Mouse (Mus musculus) embryonic facial prominence, embryonic 14.5 days (tissue): Measurements from ENCODE around the gene Pmp22. TPM values are rescaled to one million over a fixed set of nuclear protein-coding genes. Genes with fewer than 3 reads are reported as not detected.

Experiments used
- ATAC-seq: fragments of 200-750 bp; cut with Nextera tagmentation; 2 replicates; pipeline ENCODE4 v1.8.0; 2017; ENCODE audit warnings: low read depth, moderate number of reproducible peaks, moderate TSS enrichment
- DNase-seq: peaks from one replicate; pipeline ENCODE4 v3.0.0-alpha.2; 2015; ENCODE audit warnings: low spot score
- H3K27ac ChIP-seq: fragments of 300-500 bp; sonication (generic); replicated peaks from 2 replicates; pipeline ENCODE4 v1.5.1; 2014; ENCODE audit warnings: low read depth, mild to moderate bottlenecking, low read length, moderate library complexity
- H3K27me3 ChIP-seq: fragments of 300-500 bp; sonication (generic); replicated peaks from 2 replicates; pipeline ENCODE4 v1.6.1; 2014; ENCODE audit warnings: low read length; ENCODE audit not compliant: control insufficient read depth, insufficient read depth
- H3K36me3 ChIP-seq: fragments of 300-500 bp; sonication (generic); 2 replicates; pipeline ENCODE4 v1.6.1; 2014; ENCODE audit warnings: low read length, mixed read lengths; ENCODE audit not compliant: control insufficient read depth, insufficient read depth
- H3K4me1 ChIP-seq: fragments of 300-500 bp; sonication (generic); 2 replicates; pipeline ENCODE4 v1.6.1; 2014; ENCODE audit warnings: antibody characterized with exemption, low read length; ENCODE audit not compliant: control insufficient read depth, insufficient read depth
- H3K4me2 ChIP-seq: fragments of 300-500 bp; sonication (generic); 2 replicates; pipeline ENCODE4 v1.6.1; 2014; ENCODE audit warnings: low read depth, mild to moderate bottlenecking, low read length, moderate library complexity, mixed read lengths
- H3K4me3 ChIP-seq: fragments of 300-500 bp; sonication (generic); 2 replicates; pipeline ENCODE4 v1.5.1; 2014; ENCODE audit warnings: low read depth, mild to moderate bottlenecking, low read length
- H3K9ac ChIP-seq: fragments of 300-500 bp; sonication (generic); 2 replicates; pipeline ENCODE4 v1.6.1; 2014; ENCODE audit warnings: low read depth, mild to moderate bottlenecking, low read length, moderate library complexity, mixed read lengths
- H3K9me3 ChIP-seq: fragments of 300-500 bp; sonication (generic); 2 replicates; pipeline ENCODE4 v1.6.1; 2016; ENCODE audit warnings: low read length; ENCODE audit not compliant: control insufficient read depth
- WGBS: fragments of 180-500 bp; shearing (Covaris S2); extraction: QIAGEN DNeasy Blood & Tissue Kit; methylation state at CpG from one replicate; pipeline ENCODE4 v1.1.7; 2014; 5-methylcytosine and 5-hydroxymethylcytosine counted together
- polyA plus RNA-seq: library from polyadenylated mRNA; unstranded; fragments of >200 nt; fragmentation: Nextera tagmentation; extraction: Ambion mirVana; gene quantifications from 2 replicates; pipeline ENCODE4 v1.2.1, GENCODE M21; 2014

The Pmp22 gene
- polyA plus RNA-seq, 1 experiment from 2014 or later, result 297 TPM

DNA sequence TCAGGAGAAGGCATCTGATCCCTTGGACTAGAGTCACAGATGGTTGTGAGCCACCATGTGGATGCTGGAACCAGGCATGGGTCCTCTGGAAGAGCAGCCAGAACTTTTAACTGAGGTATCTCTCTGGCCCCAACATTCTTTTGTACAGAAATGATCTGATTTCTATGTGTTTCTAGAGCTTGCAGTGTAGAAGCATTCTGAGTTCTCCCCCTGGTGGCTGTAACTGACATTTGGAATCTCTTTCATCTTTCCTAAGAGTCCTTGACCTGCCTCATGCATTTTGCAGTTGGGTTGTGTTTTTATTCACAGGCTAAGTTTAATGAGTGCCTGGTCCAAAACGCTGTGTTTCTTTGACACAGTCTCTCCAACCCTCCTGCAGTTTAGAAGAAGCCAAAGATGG, 43.2 kb downstream of the Pmp22 start:
- peak; percentile 62 for DNase-seq

DNA sequence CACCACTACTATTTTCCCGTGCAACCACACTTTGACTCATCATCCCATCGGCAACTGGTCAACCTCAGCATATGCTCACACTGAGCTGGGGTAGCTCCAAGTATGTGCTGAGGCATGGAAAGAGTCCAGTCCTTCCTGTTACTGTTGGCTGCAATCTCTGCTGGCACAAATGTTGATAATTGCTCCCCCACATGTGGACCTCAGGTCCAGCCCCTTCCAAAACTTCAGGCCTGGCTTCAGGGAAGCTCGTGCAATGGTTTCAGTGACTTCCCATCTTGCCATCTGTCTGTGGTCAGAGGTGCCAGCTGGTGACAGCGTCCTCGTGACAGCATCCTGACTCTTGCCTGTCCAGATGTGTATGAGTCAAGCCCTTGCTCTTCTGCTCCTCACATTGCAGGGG, 44.8 kb downstream of the Pmp22 start:
- 85% methylated on average over 5 of the region's 5 CpGs for WGBS
- no peak for ATAC-seq

More for the DNA sequence above, 43.2 kb downstream of the Pmp22 start:
- no peak overlapping the region for H3K9ac ChIP-seq
- WGBS, result 18% methylated on average over 1 of the region's 1 CpGs
- no peak overlapping the region for H3K4me3 ChIP-seq
- ATAC-seq, result no peak
- no peak overlapping the region for H3K27ac ChIP-seq
- no peak overlapping the region for H3K4me2 ChIP-seq
- no peaks in the 10 kb centered on the region for H3K36me3 ChIP-seq
- H3K9me3 ChIP-seq, result no peaks in the 10 kb centered on the region
- H3K4me1 ChIP-seq, result peaks cover 9% of the 10 kb centered on the region
- no peaks in the 10 kb centered on the region for H3K27me3 ChIP-seq

DNA sequence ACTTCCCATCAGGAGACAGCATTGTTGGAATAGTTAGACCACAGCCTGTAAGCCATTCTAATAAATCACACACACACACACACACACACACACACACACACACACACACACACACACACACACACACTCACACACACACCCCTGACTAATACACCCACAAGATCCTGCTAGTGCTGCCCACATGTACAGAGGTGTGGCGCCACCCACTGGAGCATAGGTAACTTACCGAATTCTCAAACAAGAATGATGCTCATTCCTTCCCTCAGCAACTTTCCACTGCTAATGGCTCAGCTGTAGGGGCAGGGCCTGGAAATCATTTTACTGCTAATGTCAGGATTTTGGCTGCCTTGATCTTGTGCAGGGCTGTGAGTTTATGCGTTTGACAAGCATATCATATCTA, 46.5 kb downstream of the Pmp22 start:
- DNase-seq (peak; percentile 32), ATAC-seq (no peak)
- 29% methylated on average over 3 of the region's 3 CpGs for WGBS
- no peaks in the 10 kb centered on the region for H3K36me3 ChIP-seq
- H3K4me3 ChIP-seq, result no peak overlapping the region
- no peaks in the 10 kb centered on the region; the same call in 1 of the 2 replicates for H3K4me1 ChIP-seq
- no peak overlapping the region for H3K9ac ChIP-seq
- H3K4me2 ChIP-seq, result no peak overlapping the region
- H3K27me3 ChIP-seq, result no peaks in the 10 kb centered on the region
- no peaks in the 10 kb centered on the region for H3K9me3 ChIP-seq
- no peak overlapping the region for H3K27ac ChIP-seq

More for the DNA sequence above, 44.8 kb downstream of the Pmp22 start:
- Histone ChIP-seq H3K27me3 (no peaks in the 10 kb centered on the region), H3K4me3 (no peak overlapping the region), H3K4me1 (peaks cover 7% of the 10 kb centered on the region), H3K4me2 (no peak overlapping the region), H3K9me3 (no peaks in the 10 kb centered on the region), H3K36me3 (no peaks in the 10 kb centered on the region), H3K27ac (no peak overlapping the region), H3K9ac (no peak overlapping the region)
- no peak for DNase-seq

DNA sequence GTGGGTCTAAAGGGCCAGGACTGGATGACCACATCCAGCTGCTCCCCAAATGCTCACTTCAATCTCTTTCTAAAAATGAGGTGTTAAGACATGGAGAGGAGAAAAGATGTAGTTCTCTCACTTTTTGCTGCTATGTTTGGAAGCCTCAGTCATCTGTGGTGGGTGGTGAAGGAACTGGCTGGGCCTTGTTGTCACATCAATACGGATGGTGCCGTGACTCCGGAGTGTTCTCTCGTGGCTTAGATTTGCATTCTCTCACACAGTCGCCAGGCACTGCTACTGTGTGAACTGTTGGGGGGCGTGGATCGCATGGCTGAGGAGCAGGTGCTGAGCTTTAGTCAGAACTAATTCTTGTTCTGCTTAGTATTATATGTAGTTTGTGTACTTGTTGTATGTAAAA, 47.6 kb downstream of the Pmp22 start:
- no peak overlapping the region for H3K4me2 ChIP-seq
- no peak overlapping the region for H3K9ac ChIP-seq
- 75% methylated on average over 7 of the region's 7 CpGs for WGBS
- H3K9me3 ChIP-seq, result no peaks in the 10 kb centered on the region
- no peak overlapping the region for H3K4me3 ChIP-seq
- no peak for ATAC-seq
- H3K36me3 ChIP-seq, result no peaks in the 10 kb centered on the region
- H3K4me1 ChIP-seq, result no peaks in the 10 kb centered on the region; the same call in 1 of the 2 replicates
- no peaks in the 10 kb centered on the region for H3K27me3 ChIP-seq
- DNase-seq, result no peak
- H3K27ac ChIP-seq, result no peak overlapping the region

DNA sequence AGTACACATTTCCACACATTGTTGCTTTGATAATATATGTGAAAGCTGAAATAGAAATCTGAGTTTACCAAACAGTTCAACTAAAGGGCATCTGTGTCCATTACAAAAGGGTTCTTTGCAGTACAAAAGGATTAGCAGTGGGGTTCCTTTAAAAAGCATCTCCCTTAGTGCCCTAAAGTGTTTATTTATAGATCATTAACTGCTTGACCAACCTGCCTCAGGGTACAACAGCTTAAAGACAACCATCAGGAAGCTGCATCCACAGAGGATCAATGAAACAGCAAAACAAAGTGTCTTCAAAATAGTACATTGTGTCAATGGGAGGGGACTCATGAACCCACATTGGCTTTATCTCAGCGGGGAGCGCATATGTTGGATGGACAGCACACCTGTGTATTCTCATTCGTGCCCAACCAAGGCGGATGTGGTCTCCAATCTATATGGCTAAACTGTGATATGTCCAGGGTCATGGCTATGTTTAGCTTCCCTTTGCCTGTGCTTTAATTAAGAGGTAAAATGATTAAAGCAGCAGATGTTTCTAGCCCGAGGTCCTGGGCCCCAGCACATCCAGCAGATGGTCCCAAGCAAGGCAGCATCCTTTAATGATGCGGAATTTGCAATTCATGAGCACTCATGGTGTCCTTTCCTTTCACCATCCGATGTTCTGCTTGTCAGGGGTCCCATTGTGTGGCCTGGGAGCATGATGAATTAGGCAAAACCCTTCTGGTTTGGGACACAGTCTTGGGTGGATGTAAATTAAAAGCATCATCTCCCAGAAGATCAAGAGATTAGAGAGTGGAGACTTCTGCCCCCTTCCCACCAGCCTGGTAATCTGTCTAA, 51.7 kb downstream of the Pmp22 start:
- Histone ChIP-seq H3K27ac (no peak overlapping the region), H3K4me2 (no peak overlapping the region), H3K4me3 (no peak overlapping the region), H3K9me3 (no peaks in the 10 kb centered on the region), H3K36me3 (no peaks in the 10 kb centered on the region), H3K4me1 (no peaks in the 10 kb centered on the region; the same call in 1 of the 2 replicates), H3K27me3 (no peaks in the 10 kb centered on the region), H3K9ac (no peak overlapping the region)
- no peak for ATAC-seq
- WGBS, result 53% methylated on average over 7 of the region's 7 CpGs
- no peak for DNase-seq

DNA sequence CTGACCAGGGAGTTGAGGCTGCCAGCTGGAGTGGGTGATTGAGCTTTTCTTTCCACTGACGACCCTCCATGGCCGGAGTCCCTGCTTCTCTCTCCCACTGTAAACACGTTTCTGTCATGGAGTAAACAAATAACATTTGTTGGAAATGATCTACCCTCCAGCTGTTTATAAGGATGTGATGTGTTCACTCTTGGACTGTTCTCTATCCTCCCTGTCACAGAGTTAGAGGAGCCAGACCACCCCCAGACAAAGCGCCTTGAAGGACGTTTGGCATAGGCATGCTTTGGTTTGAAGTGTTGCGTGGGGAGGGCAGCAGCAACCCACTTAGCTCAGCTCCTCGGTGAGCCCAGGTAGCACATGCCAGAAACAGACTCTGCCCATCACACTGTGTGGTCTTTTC, 60.0 kb downstream of the Pmp22 start:
- Histone ChIP-seq H3K27ac (no peak overlapping the region), H3K9me3 (0 out of 2 replicates have a peak, but pooled peaks cover 2% of the 10 kb centered on the region), H3K9ac (no peak overlapping the region), H3K36me3 (no peaks in the 10 kb centered on the region), H3K27me3 (no peaks in the 10 kb centered on the region), H3K4me3 (no peak overlapping the region), H3K4me1 (no peaks in the 10 kb centered on the region), H3K4me2 (no peak overlapping the region)
- WGBS, result 81% methylated on average over 7 of the region's 7 CpGs
- DNase-seq, result no peak
- no peak for ATAC-seq

DNA sequence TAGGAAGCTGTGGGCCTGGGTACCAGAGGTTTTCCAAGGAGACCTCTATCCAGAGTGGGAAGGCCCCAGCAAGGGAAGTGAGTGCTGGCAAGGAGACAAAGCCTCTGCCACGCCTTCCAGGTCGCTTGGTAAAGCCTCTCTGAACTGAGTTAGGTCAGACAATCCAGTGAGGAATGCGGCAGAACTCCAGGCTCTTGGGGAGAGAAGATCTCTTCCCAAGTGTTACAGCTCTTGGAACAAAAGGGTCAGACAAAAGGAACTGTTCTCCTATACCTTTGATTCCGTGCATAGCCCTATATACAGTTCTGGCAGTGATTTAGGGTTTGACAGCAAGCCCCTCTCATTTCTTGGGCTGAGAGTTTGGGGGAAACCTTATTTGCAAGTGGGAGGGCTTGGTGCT, 69.3 kb downstream of the Pmp22 start:
- H3K9ac ChIP-seq, result no peak overlapping the region
- no peak overlapping the region for H3K4me3 ChIP-seq
- no peak overlapping the region for H3K4me2 ChIP-seq
- no peak for ATAC-seq
- H3K36me3 ChIP-seq, result no peaks in the 10 kb centered on the region
- H3K9me3 ChIP-seq, result peaks cover 12% of the 10 kb centered on the region; the same call in 1 of the 2 replicates
- no peak for DNase-seq
- no peaks in the 10 kb centered on the region for H3K27me3 ChIP-seq
- 49% methylated on average over 4 of the region's 4 CpGs for WGBS
- H3K4me1 ChIP-seq, result no peaks in the 10 kb centered on the region
- H3K27ac ChIP-seq, result no peak overlapping the region

DNA sequence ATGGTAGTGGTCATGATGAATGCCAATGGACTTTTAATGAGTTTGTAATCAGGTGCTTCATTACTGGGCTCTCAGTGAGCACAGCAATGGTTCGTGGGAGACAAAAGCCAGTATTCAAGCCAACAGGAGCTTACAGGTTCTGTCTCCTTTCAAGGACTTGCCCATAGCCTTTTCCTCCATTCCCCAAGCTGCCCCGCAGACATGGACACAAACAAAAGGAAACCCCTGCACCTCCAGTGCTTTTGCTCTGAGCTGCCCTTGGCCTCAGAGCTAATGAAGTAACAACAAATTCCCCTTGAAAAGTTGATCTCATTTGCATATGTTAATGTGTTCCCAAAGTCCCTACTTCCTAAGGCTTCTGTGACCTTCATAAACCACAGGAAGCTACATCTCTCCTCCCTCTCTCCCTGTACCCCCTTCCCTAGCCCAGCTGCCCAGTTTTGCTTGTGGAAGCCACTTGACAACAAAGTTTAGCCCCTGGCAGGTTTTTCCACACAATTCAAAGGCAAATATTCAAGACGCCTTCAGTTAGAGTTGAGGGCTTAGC, 73.3 kb downstream of the Pmp22 start:
- H3K27me3 ChIP-seq, result no peaks in the 10 kb centered on the region
- no peaks in the 10 kb centered on the region for H3K4me1 ChIP-seq
- H3K27ac ChIP-seq, result no peak overlapping the region
- H3K9me3 ChIP-seq, result peaks cover 12% of the 10 kb centered on the region; the same call in 1 of the 2 replicates
- no peak overlapping the region for H3K4me2 ChIP-seq
- no peak overlapping the region for H3K9ac ChIP-seq
- ATAC-seq (no peak), DNase-seq (no peak)
- H3K4me3 ChIP-seq, result no peak overlapping the region
- no peaks in the 10 kb centered on the region for H3K36me3 ChIP-seq
- 83% methylated on average over 3 of the region's 3 CpGs for WGBS
